Mouse (Mus musculus) heart, postnatal 36 days (tissue): Measurements from ENCODE around the gene Lce1a1. TPM values are rescaled to one million over a fixed set of nuclear protein-coding genes. Genes with fewer than 3 reads are reported as not detected.

Source experiments
- total RNA-seq, 2 experiments: library from RNA; stranded (reverse); gene quantifications; 2 replicates each; pipeline ENCODE4 v1.2.3; 2021

The Lce1a1 gene
- total RNA-seq, 2 experiments from 2014 or later: not detected

Other genes with a start within 250 kb of the Lce1a1 start
- gene Sprr2i, start 240.3 kb downstream of the Lce1a1 start, total RNA-seq: not detected
- not detected for gene Sprr2j-ps, start 230.2 kb downstream of the Lce1a1 start, total RNA-seq
- 1 to 10 TPM; 1.2 to 3.3 TPM for gene Gm9774, start 218.9 kb downstream of the Lce1a1 start, total RNA-seq
- gene Sprr2k, start 215.7 kb downstream of the Lce1a1 start, total RNA-seq: not detected
- not detected for gene Sprr1b, start 209.5 kb downstream of the Lce1a1 start, total RNA-seq
- not detected for gene Sprr3, start 189.6 kb downstream of the Lce1a1 start, total RNA-seq
- not detected for gene Sprr1a, start 162.4 kb downstream of the Lce1a1 start, total RNA-seq
- gene Sprr4, start 147.8 kb downstream of the Lce1a1 start, total RNA-seq: not detected
- gene 2310046K23Rik, start 113.8 kb downstream of the Lce1a1 start, total RNA-seq: not detected
- not detected for gene Ivl, start 74.6 kb downstream of the Lce1a1 start, total RNA-seq
- gene Smcp, start 59.3 kb downstream of the Lce1a1 start, total RNA-seq: not detected
- gene 2210017I01Rik, start 40.8 kb downstream of the Lce1a1 start, total RNA-seq: not detected
- not detected for gene Lce6a, start 26.6 kb downstream of the Lce1a1 start, total RNA-seq
- gene Lce1b, start 8.6 kb upstream of the Lce1a1 start, total RNA-seq: not detected
- gene Lce1a2, start 22.0 kb upstream of the Lce1a1 start, total RNA-seq: not detected
- not detected for gene Lce1c, start 30.9 kb upstream of the Lce1a1 start, total RNA-seq
- not detected for gene Lce1d, start 38.9 kb upstream of the Lce1a1 start, total RNA-seq
- not detected for gene Lce1e, start 60.8 kb upstream of the Lce1a1 start, total RNA-seq
- not detected for gene Lce1f, start 72.0 kb upstream of the Lce1a1 start, total RNA-seq
- not detected for gene Gm38119, start 90.8 kb upstream of the Lce1a1 start, total RNA-seq
- gene Lce1g, start 104.0 kb upstream of the Lce1a1 start, total RNA-seq: not detected
- gene Lce1h, start 116.8 kb upstream of the Lce1a1 start, total RNA-seq: not detected
- gene Lce1i, start 130.6 kb upstream of the Lce1a1 start, total RNA-seq: not detected
- not detected for gene Lce1j, start 142.2 kb upstream of the Lce1a1 start, total RNA-seq
- not detected for gene Lce1k, start 159.6 kb upstream of the Lce1a1 start, total RNA-seq
- not detected for gene Kprp, start 178.9 kb upstream of the Lce1a1 start, total RNA-seq
- gene Lce1l, start 203.0 kb upstream of the Lce1a1 start, total RNA-seq: not detected
- gene 2310050C09Rik, start 221.9 kb upstream of the Lce1a1 start, total RNA-seq: not detected